Mouse (Mus musculus) v-Abl transformed pro-B cells (cell line): ENCODE data around the gene Sdc4.

Source experiments
- in situ Hi-C, 2 experiments: fragments of 400-800 bp; cut with MboI; formaldehyde crosslinking; loops; one replicate each; pipeline ENCODE4 v1.15.1; 2025; ENCODE audit not compliant: unreplicated experiment in 2 of 2

The Sdc4 gene

GRCm38 (mm10) chr2:164443460-164444000, at the start of gene Sdc4:
Gene Sdc4, minus strand, starts transcription at chr2:164443887.
- in situ Hi-C loops: no loop called here

- in situ Hi-C loops: no loop called here
These were observed 44.1 kb upstream of the Sdc4 start for GRCm38 (mm10) chr2:164487812-164488211.

- in situ Hi-C loops: no loop called here
These were observed 43.4 kb upstream of the Sdc4 start for GRCm38 (mm10) chr2:164487115-164487527.

GRCm38 (mm10) chr2:164486258-164487114, 42.8 kb upstream of the Sdc4 start:
- in situ Hi-C loops: no loop called here

GRCm38 (mm10) chr2:164485681-164486257, 42.1 kb upstream of the Sdc4 start, which contains the start of gene Dbndd2:
Gene Dbndd2, plus strand, starts transcription at chr2:164486106.
- in situ Hi-C loops: no loop called here

- in situ Hi-C loops: no loop called here
These were observed 29.9 kb upstream of the Sdc4 start, which contains the start of gene Trp53tg5 for GRCm38 (mm10) chr2:164473624-164474023. Gene Trp53tg5, minus strand, starts transcription at chr2:164473724.

GRCm38 (mm10) chr2:164470254-164470653, 26.6 kb upstream of the Sdc4 start:
- in situ Hi-C loops: no loop called here

GRCm38 (mm10) chr2:164466787-164467186, 23.1 kb upstream of the Sdc4 start:
- in situ Hi-C loops: no loop called here

- in situ Hi-C loops: no loop called here
These were observed 21.5 kb upstream of the Sdc4 start for GRCm38 (mm10) chr2:164465161-164465560.

- in situ Hi-C loops: loop anchor here (5.0 kb wide), 1 partner anchor 56 kb away; no protein-coding TSS in a partner anchor
These were observed 17.3 kb upstream of the Sdc4 start, which contains the start of gene Gm20458 for GRCm38 (mm10) chr2:164460745-164461551. Gene Gm20458, plus strand, starts transcription at chr2:164460967.

- in situ Hi-C loops: loop anchor here (5.0 kb wide), 2 partner anchors 41 to 269 kb away; no protein-coding TSS in a partner anchor
These were observed 14.8 kb upstream of the Sdc4 start for GRCm38 (mm10) chr2:164458535-164458934.

GRCm38 (mm10) chr2:164457942-164458341, 14.3 kb upstream of the Sdc4 start:
- in situ Hi-C loops: loop anchor here (5.0 kb wide), 2 partner anchors 41 to 269 kb away; no protein-coding TSS in a partner anchor

GRCm38 (mm10) chr2:164456864-164457300, 13.2 kb upstream of the Sdc4 start, which contains the start of gene Sys1:
Gene Sys1, plus strand, starts transcription at chr2:164456964.
- in situ Hi-C loops: loop anchor here (5.0 kb wide), 2 partner anchors 40 to 270 kb away; no protein-coding TSS in a partner anchor

GRCm38 (mm10) chr2:164456413-164456812, 12.7 kb upstream of the Sdc4 start:
- in situ Hi-C loops: loop anchor here (5.0 kb wide), 2 partner anchors 39 to 271 kb away; no protein-coding TSS in a partner anchor

- in situ Hi-C loops: loop anchor here (5.0 kb wide), 2 partner anchors 38 to 272 kb away; no protein-coding TSS in a partner anchor
These were observed 11.9 kb upstream of the Sdc4 start for GRCm38 (mm10) chr2:164455421-164456190.

- in situ Hi-C loops: loop anchor here (5.0 kb wide), 2 partner anchors 38 to 272 kb away; no protein-coding TSS in a partner anchor
These were observed 11.2 kb upstream of the Sdc4 start for GRCm38 (mm10) chr2:164454846-164455245.

- in situ Hi-C loops: no loop called here
These were observed 10.3 kb upstream of the Sdc4 start for GRCm38 (mm10) chr2:164453887-164454500.

- in situ Hi-C loops: no loop called here
These were observed 9.5 kb upstream of the Sdc4 start for GRCm38 (mm10) chr2:164453047-164453757.
